Mouse (Mus musculus): ENCODE measurements around the gene Hnf1a. TPM values are rescaled to one million over a fixed set of nuclear protein-coding genes. Genes with fewer than 3 reads are reported as not detected.

The Hnf1a gene
- total RNA-seq, 2 experiments from 2014 or later = 1.7 to 3.3 TPM

Other genes starting within 250 kb of the Hnf1a start
- 10 to 100 TPM; 91.7 to 95.0 TPM for gene Ankrd13a, start 196.4 kb downstream of the Hnf1a start, total RNA-seq (2021)
- gene Git2, start 195.6 kb downstream of the Hnf1a start, total RNA-seq (2021) = 10 to 100 TPM; 45.3 to 63.5 TPM
- gene 1500011B03Rik, start 147.6 kb downstream of the Hnf1a start, total RNA-seq (2021) = 10 to 100 TPM; 39.1 to 55.8 TPM
- gene 4930519G04Rik, start 117.4 kb downstream of the Hnf1a start, total RNA-seq (2021) = not detected
- gene Gm9936, start 112.4 kb downstream of the Hnf1a start, total RNA-seq (2021) = under 1 TPM in 1 of 2 experiments, not detected in 1; 0.21 TPM
- 1 to 10 TPM; 4.3 to 8.2 TPM for gene Oasl2, start 74.2 kb downstream of the Hnf1a start, total RNA-seq (2021)
- 1 to 10 TPM in 1 of 2 experiments, under 1 TPM in 1; 0.70 to 1.5 TPM for gene Oasl1, start 47.9 kb downstream of the Hnf1a start, total RNA-seq (2021)
- 10 to 100 TPM; 34.3 to 35.8 TPM for gene 2210016L21Rik, start 28.9 kb downstream of the Hnf1a start, total RNA-seq (2021)
- gene Sppl3, start 40.0 kb upstream of the Hnf1a start, total RNA-seq (2021) = 10 to 100 TPM; 54.7 to 63.1 TPM
- gene Gm10401, start 127.2 kb upstream of the Hnf1a start, total RNA-seq (2021) = not detected
- gene Acads, start 148.3 kb upstream of the Hnf1a start, total RNA-seq (2021) = 100 to 1,000 TPM; 356 to 367 TPM
- gene Unc119b, start 163.9 kb upstream of the Hnf1a start, total RNA-seq (2021) = 10 to 100 TPM; 31.8 to 34.1 TPM
- 100 to 1,000 TPM; 160 to 163 TPM for gene Mlec, start 187.1 kb upstream of the Hnf1a start, total RNA-seq (2021)
- 1 to 10 TPM; 4.1 to 4.4 TPM for gene Cabp1, start 223.3 kb upstream of the Hnf1a start, total RNA-seq (2021)